Mouse (Mus musculus) adrenal gland, adult (tissue): ENCODE measurements around the gene Zfp592.
"Not testable (repeated sequence)": the region's sequence is repeated elsewhere in the genome, so short reads cannot be mapped to it uniquely, and the experiment has no call there.

Experiments
- DNase-seq, 2 experiments: peaks; one replicate each; pipeline ENCODE4 v3.0.0; 2022 to 2023; ENCODE audit warnings: low spot score in 1 of 2; ENCODE audit not compliant: inconsistent age in 2 of 2

Gene Zfp592

DNA sequence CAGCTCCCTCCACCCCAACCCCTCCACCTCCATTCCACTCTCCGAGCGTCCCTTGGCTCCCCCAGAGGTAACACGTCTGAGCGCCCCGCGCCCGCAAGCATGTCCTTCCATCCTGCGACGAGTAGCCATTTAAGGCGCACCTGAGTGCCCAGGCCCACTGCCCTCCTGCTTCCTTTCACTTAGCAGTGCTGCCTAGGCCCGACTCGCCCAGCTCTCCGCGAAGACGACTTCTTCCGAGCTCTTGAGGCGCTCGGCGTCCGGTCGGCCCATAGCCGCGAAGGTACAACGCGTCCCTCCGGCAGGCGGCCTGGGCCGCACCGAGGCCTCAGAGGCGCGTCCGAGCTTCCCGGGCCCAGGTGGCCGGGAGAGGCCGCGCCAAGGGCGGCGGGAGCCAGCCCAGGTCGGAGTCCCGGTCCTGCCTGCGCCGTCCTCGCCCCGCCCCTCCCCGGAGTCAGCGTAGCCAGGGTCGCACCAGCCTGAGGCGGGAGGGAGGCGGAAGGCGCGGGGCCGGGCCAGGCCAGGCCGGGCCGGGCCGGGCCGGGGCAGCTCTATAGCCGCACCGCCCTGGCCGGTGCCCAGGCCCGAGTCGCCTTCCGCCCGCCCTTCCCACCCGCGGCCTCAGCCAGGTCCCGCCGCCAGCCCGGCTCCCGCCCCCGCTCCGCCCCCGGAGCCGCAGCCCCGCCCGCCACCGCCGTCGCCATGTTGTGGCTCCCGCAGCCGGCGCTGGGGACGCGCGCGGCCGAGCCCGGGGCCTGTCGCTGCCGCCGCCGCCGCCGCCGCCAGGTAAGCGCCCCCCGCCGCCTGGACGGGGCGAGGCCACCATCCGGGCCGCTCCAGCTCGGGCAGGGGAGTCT lies at the start of gene Zfp592:
Gene Zfp592, plus strand, starts transcription at position 702 of the 854 bp plus-strand sequence.
- peak; percentile 88 to 96 for DNase-seq

DNA sequence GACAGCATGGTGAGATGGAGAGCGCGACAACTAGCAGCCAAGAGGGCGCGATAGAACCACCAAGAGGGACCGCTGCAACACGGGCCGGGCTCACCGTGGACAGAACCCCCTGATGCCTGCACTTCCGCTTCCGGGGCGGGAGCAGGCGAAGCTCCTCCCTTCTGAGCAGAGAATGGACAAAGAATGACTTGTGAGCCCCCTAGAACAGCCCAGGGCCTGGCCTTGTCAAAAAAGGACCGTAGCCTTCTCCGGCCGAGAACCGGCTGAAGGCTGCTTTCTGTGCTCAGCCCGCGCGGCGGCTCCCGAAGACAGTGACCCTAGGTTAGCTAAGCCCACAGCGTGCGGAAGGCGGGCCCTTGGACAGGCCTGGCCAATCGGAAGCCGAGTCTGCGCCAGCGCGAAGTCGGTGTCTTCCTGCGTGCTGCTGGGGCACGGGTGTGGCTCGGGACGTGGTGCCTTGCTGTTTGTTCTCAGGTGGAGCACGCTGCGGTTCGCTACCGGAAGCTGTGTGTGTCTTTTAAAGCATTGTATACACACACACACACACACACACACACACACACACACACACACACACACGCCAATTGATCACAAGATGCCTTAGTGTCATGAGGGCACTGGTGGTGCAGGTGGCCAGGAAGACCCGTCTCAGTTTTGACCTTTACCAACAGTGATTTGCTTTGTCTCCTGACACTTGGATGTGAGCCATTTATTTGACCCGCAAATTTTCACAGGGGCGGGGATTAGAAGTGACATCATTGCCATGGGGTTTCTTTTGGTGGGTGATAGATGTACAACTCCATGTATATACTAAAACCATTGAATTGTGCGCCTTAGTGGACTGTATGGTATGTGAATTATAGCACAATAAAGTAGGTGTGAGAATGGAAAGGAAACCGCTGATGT lies 45.8 kb upstream of the Zfp592 start, which contains the start of gene Sec11a:
Gene Sec11a, minus strand, starts transcription at position 336 of the 906 bp plus-strand sequence.
- DNase-seq = peak; percentile 95 to 99

DNA sequence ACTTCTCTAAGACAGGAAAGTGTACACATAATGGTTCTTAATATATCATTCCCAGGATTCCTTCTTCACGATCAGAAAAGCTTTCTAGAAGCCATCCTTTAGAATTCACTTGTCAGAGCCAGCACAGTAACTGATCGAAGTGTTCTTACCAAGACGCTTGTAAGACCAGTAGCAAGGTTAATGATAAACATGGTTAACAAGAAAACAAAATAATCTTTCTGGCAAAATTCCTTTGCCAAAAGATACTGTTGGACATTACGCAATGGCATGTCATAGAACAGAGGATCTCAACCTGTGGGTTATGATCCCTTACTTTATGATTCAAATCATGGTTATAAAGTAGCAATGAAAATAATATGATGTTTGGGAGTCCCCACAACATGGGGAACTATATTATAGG lies 42.0 kb upstream of the Zfp592 start:
- no peak for DNase-seq

DNA sequence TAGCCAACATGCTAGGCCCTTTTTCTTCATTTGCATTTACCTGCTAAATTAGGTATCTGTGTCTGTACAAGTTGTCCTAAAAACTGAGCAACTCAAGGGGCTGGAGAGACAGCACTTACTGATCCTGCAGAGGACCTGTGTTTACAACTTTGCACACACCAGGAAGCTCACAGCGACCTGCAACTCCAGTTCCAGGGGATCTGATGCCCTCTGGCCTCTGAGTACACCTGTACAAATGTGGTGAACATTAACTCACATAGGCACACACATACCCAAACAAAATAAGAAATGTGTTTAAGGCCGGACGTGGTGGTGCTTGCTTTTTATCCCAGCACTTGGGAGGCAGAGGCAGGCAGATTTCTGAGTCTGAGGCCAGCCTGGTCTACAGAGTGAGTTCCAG lies 41.3 kb upstream of the Zfp592 start:
- no peak for DNase-seq

- no peak for DNase-seq
These were observed 39.2 kb upstream of the Zfp592 start for GRCm38 (mm10) chr7:80954251-80954650.

DNA sequence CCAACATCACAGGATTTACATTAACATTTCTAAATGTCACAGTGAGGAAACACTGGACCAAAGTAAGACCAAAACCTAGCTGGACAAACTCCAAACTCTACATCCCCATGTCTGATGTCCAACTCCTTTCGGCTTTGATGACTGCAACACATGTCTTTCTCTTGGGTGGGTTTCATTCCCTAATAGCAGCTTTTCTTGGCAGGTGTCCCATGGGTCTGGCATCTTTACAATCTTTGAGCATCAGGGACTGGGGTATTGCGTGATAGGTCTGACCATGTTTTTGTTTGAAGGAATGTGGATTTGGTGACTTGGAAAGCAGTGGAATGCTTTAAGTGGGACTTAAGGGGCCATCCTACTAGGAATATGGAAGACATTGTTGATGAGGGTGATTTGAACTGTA lies 36.6 kb upstream of the Zfp592 start:
- DNase-seq = no peak

DNA sequence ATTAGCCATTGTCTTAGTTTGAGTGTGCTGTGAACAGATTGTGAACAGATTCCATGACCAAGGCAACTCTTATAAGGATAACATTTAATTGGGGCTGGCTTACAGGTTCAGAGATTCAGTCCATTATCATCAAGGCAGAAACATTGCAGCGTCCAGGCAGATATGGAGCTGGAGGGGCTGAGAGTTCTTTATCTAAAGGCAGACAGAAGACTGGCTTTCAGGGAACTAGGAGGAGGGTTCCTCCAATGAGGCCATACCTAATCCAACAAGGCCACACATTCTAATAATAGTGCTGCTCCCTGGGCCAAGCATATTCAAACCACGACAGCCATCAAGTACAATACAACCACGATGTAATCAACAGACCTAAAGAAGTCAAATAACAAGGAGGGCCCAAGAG lies 34.5 kb upstream of the Zfp592 start:
- no peak for DNase-seq

GRCm38 (mm10) chr7:80962799-80963198 lies 30.7 kb upstream of the Zfp592 start:
- DNase-seq = no peak

- peak; percentile 73 to 80 for DNase-seq
These were observed 22.6 kb upstream of the Zfp592 start for GRCm38 (mm10) chr7:80970913-80971312.

- DNase-seq = no peak
These were observed 22.1 kb upstream of the Zfp592 start for GRCm38 (mm10) chr7:80971419-80971818.

GRCm38 (mm10) chr7:80972082-80972481 lies 21.4 kb upstream of the Zfp592 start:
- no peak for DNase-seq

- not testable (repeated sequence) for DNase-seq
These were observed 20.4 kb upstream of the Zfp592 start for GRCm38 (mm10) chr7:80972920-80973637.

DNA sequence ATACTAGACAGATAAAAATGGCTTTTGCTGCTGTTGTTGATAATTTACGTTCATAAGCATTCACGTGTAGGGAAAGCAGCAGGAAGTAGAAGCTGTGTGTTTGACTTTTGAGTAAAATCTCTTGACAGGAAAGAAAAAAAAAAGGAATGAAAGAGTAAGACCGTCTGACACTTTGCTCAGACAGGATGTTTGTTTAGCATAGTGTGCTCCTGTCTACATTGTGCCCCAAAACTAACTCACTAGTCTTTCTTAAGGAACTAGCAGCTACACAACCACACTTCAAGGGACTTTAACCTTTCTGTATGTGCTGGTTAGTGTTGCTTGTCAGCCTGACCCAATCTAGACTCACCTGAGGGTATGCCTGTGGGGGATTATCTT lies 19.9 kb upstream of the Zfp592 start:
- DNase-seq = not testable (repeated sequence)

DNA sequence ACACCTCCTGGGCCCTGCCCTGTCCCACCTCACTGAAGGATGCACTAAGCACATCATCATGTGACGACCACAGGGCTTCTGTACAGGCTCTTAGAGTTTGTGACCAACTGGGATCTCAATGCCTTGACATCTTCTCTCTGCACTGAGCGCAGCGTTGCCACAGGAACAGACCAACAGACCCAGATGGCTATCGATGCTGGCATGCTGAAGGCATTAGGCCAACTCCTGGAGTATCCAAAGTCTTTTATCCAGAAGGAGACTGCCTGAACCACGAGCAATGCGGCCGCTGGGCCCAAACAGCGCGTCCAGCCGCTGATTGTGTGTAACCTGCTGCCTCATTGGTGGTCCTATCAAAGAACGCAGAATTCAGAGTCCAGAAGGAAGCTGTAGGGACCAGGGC lies 12.9 kb upstream of the Zfp592 start:
- DNase-seq = no peak

DNA sequence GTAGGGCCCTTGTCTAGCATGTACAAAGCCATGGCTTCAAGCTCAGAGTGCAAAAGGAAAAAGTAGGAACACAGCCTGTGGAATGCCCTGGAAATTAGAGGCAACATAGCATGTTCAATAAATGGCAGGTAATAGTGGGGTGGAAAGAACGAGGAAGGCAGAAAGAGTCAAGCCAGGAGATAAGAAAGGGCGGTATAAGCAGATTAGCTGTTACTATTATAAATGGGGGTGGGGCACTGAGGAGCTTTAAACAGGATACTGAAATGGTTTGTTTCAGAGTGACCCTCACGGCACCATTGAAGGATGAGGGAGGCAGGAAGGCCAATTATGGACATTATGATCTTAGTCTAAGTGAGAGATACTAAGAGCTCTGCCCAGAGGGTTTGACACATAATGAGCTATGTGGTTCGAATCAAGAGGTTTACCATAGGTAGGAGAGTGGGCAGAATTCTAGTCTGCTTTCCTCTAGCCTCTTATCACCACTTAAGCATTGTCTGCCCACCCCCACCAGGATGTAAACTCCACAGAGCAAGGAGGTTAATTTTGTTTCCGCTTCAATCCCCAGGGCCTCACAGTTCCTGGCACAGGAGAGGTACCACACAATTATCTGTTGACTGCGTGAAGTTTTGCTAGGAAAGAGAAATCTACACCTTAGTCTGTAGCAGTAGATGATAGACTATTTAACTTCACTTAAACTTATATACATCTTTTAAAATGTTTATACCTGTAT lies 6.9 kb upstream of the Zfp592 start:
- no peak for DNase-seq

DNA sequence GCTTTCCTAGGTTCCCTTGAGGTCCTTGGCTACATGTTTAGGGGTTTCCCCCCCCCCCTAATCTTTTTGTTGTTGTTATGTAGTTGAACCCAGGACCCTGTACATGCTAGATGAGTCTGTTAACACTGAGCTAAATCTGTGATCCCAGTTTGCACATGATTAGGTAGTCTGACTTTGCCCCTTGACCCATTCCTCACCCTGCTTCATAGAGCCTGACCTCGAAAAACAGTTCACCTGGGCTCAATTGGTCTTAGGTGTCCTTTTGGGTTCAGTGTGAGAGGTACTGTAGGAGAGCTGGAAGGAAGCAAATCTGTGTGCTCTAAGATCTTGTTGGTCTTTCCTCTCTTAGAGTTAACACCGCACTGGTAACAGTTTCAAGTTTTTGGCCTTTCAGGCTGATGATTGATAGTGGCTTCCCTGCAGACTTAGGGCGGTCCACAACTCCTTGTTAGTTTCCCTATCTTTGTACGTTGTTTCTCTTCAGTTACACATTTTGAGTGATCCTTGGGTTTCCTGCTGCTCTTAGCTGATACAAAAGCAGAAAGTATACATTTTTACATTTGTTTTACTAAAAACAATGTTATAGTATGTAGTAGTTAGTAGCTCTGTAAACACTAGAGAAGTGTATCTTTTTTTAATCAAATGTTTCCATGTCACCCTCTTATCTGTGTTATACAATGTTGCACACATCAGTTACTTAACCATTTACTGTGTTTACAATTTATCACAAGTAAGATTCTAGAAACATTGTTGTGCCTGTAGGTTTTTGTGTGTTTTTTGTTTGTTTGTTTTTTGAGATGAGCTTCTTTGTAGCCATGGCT lies 5.5 kb upstream of the Zfp592 start:
- no peak for DNase-seq

DNA sequence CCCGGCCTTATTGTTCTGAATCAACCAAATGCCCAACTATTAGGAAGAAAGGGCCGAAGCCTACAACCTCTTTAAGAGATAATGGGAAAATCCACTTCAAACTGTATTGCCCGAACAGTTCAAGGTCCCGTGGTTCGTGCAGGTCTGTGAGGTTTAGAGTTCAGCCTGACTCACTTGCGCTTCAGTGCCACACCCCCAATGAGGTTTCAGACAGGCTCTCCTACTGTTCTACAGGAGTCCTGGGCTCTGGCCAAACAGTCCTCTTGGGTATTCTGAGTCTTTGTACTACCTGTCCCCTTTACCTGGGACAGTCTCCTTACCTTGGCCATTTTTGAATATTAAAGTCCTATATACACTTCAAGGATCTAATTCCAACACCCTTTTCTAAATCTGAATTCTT lies 3.2 kb upstream of the Zfp592 start:
- DNase-seq = peak in 1 of 2 experiments; percentile 33

- no peak for DNase-seq
These were observed 1.9 kb upstream of the Zfp592 start for GRCm38 (mm10) chr7:80991589-80991988.

GRCm38 (mm10) chr7:80992063-80992462 lies 1.4 kb upstream of the Zfp592 start:
- DNase-seq = peak in 1 of 2 experiments; percentile 52

GRCm38 (mm10) chr7:80992631-80992979 lies 876 bp upstream of the Zfp592 start:
- peak in 1 of 2 experiments; percentile 85 for DNase-seq
